Mouse (Mus musculus) urinary bladder, adult 2 months (tissue): ENCODE measurements around the gene Pkib. TPM values are rescaled to one million over a fixed set of nuclear protein-coding genes. Genes with fewer than 3 reads are reported as not detected.

ENCODE experiments used
- DNase-seq: peaks from one replicate; pipeline ENCODE4 v3.0.0; 2022; ENCODE audit warnings: low spot score
- polyA plus RNA-seq: library from polyadenylated mRNA; depleted of rRNA; stranded (reverse); fragments of >200 nt; gene quantifications from 2 replicates; pipeline ENCODE4 v1.2.3, GENCODE M21; 2012; rRNA removed

The Pkib gene
- 0.92 and 1.3 TPM in 2 replicates for polyA plus RNA-seq

GRCm38 (mm10) chr10:57631896-57632867 is at the start of gene Pkib:
TSS of gene Pkib (plus strand) at chr10:57631981.
- peak; percentile 29 for DNase-seq

DNA sequence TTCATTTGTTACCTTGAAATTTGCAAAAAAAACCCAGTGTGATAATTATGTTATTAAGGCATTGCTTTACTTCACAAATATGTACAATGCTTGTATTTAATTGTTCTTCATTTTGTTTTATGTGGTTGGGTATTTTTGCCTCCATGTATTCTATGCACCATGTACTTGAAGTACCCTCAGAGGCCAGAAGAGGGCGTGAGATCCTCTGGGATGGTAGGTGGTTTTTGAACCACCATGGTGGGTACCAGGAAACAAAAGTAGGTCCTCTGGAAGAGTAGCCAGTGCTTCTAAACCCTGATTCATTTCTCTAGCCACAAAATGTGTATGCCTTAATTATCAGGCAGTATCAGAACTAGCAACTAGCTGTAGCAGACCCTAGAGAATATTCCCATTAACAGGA is 47.9 kb upstream of the Pkib start:
- DNase-seq, result no peak

DNA sequence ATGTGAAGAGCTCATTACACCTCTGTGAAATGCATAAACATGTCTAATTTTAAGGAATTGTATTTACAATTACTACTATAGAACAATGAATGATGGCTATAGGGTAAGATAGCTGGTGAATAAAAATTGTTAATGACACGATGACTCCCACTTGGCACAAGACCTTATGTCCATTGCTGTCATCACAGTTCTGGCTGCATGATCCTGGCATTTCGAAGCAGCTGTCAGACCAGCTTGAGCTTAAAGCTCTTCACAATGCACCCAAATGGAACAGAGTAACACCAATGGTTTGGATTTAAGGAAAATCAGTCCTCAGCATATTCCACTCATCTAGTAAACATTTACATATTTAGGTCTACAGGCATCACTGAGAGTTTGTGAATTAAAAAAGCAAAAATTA is 37.5 kb upstream of the Pkib start:
- no peak for DNase-seq

DNA sequence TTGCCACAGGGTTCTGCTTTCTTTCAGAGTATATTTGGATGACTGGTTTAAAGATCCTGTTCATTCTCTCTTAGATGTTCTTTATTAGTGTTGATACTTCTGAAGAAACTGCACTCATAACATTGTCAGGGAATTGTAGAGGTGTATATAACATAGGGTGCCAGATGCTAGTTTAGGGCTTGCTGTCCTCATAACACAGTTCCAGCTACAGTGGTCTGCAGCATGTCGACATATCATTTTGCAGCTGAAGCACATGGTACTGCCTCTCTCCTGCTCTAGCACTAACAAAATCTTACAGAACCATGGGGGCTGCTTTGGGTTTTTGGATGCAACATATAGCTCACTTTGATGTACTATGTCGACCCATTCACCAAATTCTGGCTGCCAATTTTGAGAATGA is 34.6 kb upstream of the Pkib start:
- DNase-seq, result no peak

DNA sequence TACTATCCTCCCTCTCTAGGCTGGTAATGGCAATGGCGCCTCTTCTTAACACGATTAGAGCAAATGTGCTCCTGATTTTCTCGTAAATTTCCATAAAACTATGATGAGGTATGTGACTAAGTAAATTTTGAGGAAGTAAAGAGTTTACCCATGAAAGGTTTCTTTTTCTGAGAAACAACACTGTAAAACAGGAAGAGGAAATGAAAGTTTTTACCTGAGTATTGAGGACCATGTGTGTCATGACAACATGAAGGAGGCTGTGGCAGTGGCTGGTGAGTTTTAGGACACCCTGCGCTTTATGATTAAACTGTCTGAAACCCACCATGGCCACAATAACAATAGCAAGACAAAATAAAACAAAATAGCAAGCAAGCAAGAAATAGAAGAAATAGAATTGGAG is 28.8 kb upstream of the Pkib start:
- DNase-seq, result no peak

DNA sequence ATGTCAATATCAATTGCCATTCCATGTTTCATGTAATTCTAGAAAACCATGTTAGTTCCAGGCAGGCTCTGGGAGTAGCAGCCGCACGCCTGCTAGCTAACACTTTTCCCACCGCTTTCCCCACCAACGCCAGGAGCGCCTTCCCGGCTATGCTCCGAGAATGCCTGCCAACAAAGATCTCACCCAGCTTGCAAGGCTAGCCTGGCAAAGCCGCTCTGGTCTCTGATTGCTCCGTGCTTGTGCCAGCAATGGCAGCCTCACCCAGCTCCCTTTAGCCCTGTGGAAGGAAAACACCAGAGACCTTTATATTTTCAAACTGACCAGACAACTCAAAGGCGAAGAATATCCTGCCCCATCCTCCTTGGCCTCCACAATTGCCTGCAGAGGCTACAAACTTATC is 8.5 kb upstream of the Pkib start:
- DNase-seq, result no peak

DNA sequence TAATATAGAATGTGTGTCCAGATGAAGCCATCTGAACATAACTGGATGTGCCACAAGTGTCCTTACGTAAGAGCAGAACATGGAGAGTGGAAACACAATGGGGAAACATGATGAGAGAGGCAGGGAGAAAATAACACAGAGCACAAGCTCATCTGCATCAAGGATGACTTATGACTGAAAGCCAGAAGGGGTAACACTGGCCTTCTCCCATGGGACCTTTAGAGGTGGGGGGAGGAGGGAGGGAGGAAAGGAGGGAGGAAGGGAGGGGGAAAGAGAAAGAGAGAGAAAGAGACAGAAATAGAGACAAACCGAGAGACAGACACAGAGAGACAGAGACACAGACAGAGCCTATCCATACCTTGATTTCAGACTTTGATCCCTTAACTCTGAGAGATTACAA is 4.0 kb upstream of the Pkib start:
- no peak for DNase-seq

DNA sequence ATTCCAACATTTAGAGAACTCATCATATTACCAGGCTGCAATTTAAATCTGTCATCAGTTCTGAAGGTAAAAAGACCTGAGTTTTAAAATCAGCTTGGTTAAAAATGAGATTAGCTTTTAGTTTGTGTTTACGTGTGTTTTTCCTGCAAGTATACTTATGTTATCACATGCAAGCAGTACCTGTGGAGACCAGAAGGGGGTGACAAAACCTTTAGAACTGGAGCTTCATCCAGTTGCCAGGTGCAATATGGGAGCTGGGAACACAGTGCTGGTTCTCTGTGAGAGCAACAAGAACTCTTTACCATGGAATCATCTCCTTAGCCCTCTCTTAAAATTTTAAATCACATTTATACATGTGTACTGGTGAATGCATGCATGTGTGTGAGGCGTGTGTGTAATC is 1.2 kb upstream of the Pkib start:
- no peak for DNase-seq

GRCm38 (mm10) chr10:57632868-57633240 is 1.1 kb downstream of the Pkib start:
- no peak for DNase-seq

DNA sequence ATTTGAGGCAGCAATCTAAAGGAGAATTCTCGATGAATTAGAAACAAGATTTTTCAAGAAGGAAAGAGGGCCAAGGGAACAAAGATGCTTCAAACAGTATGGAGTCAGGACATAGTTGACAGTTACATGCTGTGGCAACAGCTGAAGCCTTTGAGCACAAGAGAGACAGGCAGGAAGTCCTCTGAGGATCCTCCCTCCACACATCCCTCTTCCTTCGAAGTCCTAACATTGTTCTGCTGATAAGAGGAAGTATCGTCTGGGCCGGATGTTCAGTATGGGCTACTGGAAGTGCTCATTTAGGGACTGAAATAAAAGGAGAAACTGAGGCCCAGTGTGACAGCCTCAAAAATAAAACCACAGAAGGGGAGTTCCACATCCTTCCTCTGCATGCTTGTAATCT is 5.2 kb downstream of the Pkib start:
- no peak for DNase-seq

DNA sequence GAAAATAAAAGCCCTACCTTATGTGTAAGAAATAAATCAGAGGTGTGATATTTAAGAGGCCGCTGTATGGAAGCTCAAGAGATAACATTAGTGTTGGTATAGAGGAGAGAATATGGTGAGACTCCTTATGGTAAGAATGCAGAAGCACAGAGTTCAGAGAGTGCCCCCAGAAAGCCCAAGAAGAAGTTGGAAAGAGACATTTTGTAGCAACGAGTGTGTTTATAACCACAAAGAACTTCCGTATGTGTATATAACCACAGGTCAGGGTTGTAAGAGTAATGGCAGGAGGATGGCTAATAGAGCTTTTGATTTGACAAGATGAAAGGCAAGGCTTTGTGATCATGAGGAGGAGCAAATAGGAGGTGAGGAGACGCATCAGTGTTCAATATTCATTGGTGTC is 6.5 kb downstream of the Pkib start:
- no peak for DNase-seq

GRCm38 (mm10) chr10:57639540-57639939 is 7.8 kb downstream of the Pkib start:
- DNase-seq, result no peak

DNA sequence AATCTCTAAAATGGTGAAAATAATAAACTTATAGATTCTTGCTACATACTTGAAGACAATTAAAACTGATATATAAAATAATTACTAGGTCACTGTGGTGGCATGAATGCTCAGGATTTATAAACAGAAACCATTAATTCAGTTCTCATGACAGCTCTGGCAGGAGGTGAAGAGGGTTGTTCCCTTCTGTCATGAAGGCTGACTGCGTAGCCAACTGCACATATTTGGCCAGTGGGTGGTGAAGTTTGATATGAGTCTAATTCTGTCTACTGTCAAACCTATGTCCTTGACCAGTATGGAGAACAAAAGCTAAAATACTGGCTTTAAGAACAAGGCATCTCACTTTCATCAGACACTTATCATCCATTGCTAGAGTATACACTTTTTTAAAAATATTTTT is 21.5 kb downstream of the Pkib start:
- DNase-seq, result no peak

GRCm38 (mm10) chr10:57660505-57660904 is 28.7 kb downstream of the Pkib start:
- DNase-seq, result no peak

DNA sequence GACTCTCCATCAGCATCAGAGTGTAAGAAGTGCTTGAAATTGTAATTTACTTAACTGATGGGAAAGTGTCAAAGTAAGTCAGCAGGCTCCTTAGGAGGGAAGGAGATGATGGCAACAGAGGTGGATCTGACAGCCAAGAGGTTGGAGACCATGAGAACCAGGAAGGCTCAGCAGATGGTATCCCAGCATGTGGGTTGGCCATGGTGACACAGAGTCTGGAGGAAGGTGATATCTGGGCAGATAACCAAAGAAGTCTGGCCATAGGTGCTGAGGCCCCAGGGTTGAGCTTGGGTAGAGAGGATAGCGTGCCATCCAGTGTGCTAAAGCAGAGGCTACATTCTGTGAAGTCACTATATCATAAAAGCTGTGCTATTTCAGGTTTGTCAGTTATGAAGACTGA is 32.0 kb downstream of the Pkib start:
- no peak for DNase-seq

GRCm38 (mm10) chr10:57664253-57664652 is 32.5 kb downstream of the Pkib start:
- DNase-seq, result no peak

DNA sequence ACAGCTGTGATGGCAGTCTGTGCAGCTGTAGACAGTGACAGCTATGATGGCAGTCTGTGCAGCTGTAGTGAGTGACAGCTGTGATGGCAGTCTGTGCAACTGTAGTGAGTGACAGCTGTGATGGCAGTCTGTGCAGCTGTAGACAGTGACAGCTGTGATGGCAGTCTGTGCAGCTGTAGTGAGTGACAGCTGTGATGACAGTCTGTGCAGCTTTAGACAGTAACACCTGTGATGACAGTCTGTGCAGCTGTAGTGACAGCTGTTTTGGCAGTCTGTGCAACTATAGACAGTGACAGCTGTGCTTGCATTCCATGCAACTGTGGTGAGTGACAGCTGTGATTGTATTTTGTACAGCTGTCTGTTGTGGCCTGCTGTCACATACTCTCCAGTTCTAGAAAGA is 44.0 kb downstream of the Pkib start:
- DNase-seq, result no peak

DNA sequence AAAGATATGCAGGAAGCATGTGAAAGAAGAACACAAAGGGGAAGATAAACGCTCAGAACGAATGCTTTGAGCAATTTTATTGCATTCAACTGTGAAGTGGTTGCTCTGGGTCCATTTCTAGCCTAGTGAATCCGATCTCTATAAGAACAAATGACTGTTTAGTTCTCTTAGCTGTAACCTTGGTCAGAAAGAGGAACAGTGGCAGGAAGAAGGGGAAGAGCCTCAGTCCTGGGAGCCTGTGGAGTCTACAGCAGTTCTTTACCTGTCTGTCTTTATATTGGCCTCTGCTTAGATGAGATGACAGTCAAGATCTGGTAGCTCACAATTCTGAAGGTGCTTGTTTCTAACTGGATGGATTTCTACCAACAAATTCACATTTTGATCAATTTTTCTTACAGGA is 56.2 kb downstream of the Pkib start:
- DNase-seq, result no peak

DNA sequence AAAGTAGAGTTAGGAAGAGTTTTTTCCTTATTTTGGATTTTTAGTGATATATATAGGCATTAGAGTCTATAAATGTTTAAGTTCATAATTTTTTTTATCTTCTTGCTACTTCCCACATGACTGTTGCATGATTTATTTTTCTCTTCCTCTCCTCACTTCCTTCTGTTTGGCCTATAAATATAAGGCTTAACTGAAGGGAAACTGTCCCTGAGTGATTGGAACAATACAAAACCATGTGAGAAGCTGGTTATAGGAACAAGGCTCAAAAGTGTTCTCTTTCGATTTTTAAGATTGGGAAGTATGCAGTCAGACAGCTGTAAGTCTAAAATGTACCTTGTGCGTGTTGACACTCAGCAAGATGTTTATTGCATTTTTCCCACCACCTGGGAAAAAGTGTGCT is 58.4 kb downstream of the Pkib start:
- no peak for DNase-seq

DNA sequence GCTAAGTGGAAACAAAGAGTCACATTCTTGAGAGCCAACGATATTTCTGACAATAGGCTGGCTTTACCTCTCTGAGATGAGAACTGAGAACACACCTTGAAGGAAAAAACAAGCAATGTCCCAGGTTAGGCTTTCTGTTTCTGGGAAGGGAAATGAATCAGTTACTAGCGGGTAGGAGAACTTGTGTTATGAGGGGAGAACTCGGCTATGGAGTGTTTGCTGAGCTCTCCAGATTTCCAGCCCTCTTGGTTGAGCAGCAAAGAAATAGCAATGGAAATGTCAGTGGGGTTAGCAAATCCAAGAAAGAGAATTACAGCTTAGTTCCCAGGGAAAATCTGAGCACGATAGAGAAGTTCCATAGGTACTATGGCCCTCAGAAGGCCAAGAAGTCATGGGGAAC is 70.5 kb downstream of the Pkib start:
- DNase-seq, result no peak

GRCm38 (mm10) chr10:57721035-57721434 is 89.3 kb downstream of the Pkib start:
- no peak for DNase-seq

DNA sequence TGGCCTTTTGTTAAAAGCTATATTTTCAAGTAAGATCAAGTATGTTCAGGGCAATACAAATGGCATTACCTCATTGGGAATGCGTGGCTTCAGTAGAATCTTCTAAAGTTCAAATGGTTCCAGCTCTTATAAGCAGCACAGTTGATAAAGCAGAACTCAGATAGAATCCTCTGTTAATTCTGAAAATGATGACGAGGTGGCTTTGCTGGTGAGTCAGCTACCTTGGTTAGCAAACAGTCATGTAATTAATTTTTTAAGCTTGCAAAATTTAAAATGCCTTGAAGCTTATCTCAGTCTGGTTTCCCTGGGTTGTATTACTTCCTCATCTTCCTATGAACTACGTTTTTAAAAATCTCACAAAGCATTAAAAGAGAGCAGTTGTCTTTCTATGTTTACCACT is 90.6 kb downstream of the Pkib start:
- DNase-seq, result no peak

DNA sequence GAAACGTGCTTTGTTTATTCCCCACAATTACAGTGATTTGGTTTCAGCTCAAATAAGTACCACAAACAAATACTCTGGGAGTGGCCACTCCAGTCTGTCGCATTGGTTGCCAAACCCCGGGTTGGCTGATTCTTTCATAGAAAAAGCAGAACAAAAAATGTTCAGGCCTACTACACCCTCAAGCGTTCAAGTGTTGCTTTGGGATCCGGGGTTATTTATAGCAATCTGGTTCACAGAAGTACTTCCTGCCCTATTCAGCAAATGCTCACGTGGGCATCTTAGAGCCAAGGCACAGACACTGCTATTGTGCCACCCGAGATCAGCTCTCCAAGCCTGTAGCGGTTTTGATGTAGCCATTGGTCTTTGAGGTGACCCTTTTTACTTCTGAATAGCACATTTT is 95.9 kb downstream of the Pkib start:
- no peak for DNase-seq

DNA sequence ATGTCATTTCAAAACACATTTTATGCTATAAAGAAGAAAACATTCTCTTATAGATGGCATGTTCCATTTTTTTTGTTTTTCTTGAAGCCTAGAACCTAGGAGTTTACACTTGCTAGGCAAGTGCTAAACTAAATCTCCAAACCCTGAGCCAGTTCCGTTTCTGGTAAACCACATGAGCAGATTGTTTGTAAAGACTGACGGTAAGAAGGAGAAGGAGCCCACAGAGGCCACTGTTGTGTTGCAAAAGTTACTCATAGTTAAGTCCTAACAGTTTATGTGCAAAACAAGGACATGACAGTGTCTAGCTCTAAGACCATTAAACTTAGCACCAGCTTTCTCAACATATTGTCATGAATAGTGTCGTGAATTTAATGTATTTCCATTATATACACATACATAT is 99.9 kb downstream of the Pkib start:
- DNase-seq, result no peak
